Mouse (Mus musculus) liver (tissue): ENCODE measurements around the gene Cpb1.

Experiments
- DNase-seq: peaks from one replicate; pipeline ENCODE4 v3.0.0-alpha.2; 2020; ENCODE audit warnings: mixed read lengths

Gene Cpb1

GRCm38 (mm10) chr3:20275633-20276032 lies at the start of gene Cpb1:
Cpb1 (minus strand) TSS chr3:20275733.
- DNase-seq: no peak

- no peak for DNase-seq
Observed at GRCm38 (mm10) chr3:20317233-20317632, 41.7 kb upstream of the Cpb1 start.

- no peak for DNase-seq
Observed at GRCm38 (mm10) chr3:20309142-20309541, 33.6 kb upstream of the Cpb1 start.

- no peak for DNase-seq
Observed at GRCm38 (mm10) chr3:20307256-20307655, 31.7 kb upstream of the Cpb1 start.

GRCm38 (mm10) chr3:20304758-20305352 lies 29.3 kb upstream of the Cpb1 start:
- DNase-seq: peak; percentile 35

DNA sequence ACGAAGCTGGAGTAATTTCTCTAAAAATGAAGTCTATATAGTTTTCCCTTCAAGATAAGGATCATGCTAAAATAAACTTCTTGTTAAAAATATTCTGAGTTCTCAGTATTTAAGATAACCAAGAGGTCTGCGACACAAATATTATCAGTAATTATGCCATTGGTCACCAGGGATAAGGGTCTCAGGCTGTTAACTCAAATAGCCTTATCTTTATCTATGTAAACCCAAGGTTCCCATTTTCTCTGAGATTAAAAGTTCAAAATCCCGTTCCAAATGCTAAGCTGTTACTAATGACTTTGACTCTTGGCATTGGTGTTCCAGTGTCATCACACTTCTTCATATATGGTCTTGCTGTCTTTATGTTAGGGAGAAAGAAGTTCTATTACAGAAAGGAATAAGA lies 20.0 kb upstream of the Cpb1 start:
- no peak for DNase-seq

GRCm38 (mm10) chr3:20294542-20295348 lies 19.2 kb upstream of the Cpb1 start:
- DNase-seq: no peak

DNA sequence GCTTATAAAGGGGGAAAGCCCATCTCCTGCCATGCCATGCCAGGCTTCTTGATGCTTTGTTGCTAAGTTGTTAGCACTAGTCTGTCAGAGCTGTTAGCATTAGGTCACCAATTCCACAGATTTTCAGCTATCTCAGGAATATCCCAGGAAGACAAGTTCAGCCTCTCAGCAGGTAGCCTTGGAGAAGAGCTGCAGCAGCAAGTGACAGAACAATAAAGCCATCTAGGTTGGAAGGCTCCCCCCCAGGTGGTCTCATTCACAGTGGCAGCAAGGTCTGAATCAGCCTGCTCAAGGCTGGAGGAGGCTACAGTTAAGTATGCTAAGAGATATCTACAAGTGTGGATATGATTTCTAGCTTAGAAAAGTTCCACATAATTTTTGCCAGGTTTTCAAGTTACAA lies 15.8 kb upstream of the Cpb1 start:
- DNase-seq: no peak

- no peak for DNase-seq
Observed at GRCm38 (mm10) chr3:20288761-20289160, 13.2 kb upstream of the Cpb1 start.

DNA sequence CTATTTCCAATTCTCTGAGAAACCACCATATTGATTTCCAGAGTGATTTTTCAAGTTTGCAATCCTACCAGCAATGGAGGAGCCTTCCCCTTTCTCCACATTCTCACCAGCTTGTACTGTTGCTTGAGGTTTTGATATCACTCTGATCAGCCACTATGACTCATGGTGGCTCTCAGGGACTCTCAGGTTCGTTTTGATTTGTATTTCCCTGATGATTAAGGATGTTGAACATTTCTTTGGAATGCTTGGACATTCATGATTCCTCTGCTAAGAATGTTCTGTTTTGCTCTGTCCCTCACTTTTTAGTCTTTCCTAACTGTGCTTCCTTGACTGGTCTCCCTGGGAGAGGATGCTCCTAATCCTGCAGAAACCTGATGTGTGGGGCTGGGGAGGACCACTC lies 6.3 kb upstream of the Cpb1 start:
- DNase-seq: no peak

- DNase-seq: no peak
Observed at GRCm38 (mm10) chr3:20254566-20255479, 20.7 kb downstream of the Cpb1 start.

- no peak for DNase-seq
Observed at GRCm38 (mm10) chr3:20243913-20244312, 31.6 kb downstream of the Cpb1 start.

DNA sequence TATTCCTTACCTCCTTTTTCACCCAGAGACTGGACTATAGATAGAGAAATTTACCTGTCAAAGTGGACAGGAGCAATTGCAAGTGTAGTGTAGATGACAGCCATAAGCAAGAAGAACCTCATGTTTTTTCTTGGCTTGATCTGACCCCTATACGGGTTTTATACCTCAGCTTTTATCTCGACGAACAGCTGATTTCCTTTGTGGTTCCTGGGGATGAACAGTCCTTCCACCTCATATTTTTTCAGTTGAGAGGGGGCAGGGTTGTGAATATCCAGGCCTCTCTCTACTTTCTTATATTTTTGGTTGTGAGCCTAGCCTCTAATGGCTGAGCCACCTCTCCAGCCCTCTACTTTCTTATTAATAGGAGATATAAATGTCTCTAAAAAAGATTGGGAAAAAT lies 33.5 kb downstream of the Cpb1 start, which contains the start of gene Cpa3:
Cpa3 (minus strand) TSS at position 132 of the 400 bp plus-strand sequence.
- no peak for DNase-seq

DNA sequence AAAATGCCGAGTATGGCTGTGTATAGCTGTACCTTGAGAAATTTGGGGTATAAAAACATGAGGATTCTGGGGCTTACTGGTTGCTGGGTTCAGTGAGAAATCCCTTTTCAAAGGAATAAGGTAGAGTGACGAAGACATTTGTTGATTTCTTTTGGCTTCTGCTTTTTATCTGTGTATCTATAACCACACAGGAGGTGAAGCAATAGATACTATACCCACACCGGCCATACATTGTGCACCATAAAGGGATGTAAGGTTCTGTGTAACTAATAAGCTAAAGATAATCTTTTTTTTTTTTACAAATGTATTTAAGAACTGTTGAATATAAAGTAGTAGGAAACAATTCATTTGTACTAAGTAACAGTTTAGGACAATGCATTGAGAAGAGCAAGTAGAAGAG lies 35.8 kb downstream of the Cpb1 start:
- DNase-seq: no peak

DNA sequence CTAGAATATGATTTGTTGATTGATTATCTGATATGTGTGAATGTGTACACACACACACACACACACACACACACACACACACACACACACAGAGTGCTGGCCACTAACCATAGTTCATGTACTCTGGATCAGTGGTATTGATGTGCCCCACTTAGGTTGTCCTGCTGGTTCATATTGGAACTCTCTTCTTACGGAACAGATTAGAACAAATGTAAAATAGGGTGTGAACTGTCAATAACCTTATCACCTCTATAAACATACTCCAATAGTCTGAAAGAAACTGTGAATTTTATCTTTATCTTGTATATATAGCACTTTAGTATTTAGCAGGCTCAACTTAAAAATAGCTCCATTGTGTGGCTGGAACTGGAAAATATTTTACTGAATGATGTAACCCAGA lies 38.6 kb downstream of the Cpb1 start:
- no peak for DNase-seq

GRCm38 (mm10) chr3:20229027-20229426 lies 46.5 kb downstream of the Cpb1 start:
- no peak for DNase-seq

DNA sequence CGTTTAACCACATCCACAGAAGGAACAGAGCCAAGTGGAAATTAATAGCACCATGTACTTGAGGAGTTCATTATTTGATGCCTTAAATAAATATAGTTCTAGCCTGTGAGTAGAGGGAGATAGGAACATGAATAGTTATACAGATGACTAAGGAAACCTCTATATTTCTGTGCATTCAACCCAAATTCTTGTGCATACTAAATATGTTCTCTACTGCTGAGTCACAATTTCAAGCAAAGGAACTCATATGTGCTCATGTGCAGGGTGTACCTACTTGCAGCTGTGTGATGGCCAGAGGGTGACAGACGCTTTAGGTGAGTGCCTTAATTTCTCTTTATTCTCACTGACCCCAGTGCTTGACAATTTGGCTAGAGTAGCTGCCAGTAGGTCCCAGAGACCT lies 50.1 kb downstream of the Cpb1 start:
- no peak for DNase-seq

DNA sequence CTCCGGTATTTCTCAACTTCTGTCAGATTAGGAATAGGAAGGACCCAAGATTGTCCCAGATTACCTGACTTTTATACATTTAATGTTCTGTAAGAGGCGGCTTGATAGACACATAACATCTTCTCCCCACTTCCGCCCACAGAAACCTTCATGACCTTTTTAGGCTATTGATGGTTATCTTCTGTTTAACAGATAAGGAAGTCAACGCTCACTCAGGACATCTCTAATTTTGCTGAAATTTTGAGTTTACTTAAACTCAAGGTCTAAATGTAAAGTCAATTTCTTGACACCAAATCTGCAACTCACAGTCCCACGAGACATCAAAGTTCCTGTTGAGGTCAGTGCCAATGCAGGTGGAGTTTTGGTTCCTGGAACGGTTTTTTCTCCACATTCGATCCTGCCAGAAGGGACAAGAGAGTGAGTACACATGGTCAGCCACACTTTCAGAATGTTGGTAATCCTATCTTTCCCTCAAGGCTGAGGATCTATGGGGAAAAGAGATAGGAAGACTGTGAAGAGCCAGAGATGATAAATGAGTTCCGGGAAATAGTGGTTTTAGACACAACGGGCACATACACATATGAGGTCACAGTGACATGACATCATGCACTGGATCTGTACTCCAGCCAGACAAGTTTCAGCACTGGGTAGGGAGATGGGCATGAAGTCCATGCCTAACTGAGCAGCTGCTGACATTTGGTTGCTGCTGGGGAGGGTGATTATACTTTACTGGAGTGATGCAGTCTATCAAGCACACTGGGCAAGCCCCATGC lies 52.4 kb downstream of the Cpb1 start:
- DNase-seq: no peak

- DNase-seq: no peak
Observed at GRCm38 (mm10) chr3:20222136-20222535, 53.4 kb downstream of the Cpb1 start.

- peak; percentile 58 for DNase-seq
Observed at GRCm38 (mm10) chr3:20198869-20199268, 76.7 kb downstream of the Cpb1 start.
